Mouse (Mus musculus) left cerebral cortex, adult 8-10 months (tissue): ENCODE measurements around the gene Hsd17b12. TPM values are rescaled to one million over a fixed set of nuclear protein-coding genes. Genes with fewer than 3 reads are reported as not detected.
A peak's percentile ranks its signal among the peaks of the same experiment; 100 is the strongest.

Source experiments
- DNase-seq, 2 experiments: peaks; one replicate each; pipeline ENCODE4 v3.0.0; 2022; ENCODE audit warnings: low spot score in 2 of 2
- microRNA-seq, 2 experiments: library from miRNA; unstranded; fragments of <30 nt; microRNA quantifications; one replicate each; pipeline ENCODE4 v1.2.0; 2022
- total RNA-seq, 4 experiments: library from RNA; stranded (reverse); gene quantifications; 2 replicates each; pipeline ENCODE4 v1.2.4; 2022

The Hsd17b12 gene
- total RNA-seq, 4 experiments from 2014 or later, result 72.1 to 79.2 (median 75.7) TPM

- DNase-seq, result peak; percentile 88 to 95
These were observed 147.2 kb downstream of the Hsd17b12 start, which contains the start of gene Alkbh3 for GRCm38 (mm10) chr2:94010335-94011291. Gene Alkbh3, minus strand, starts transcription at chr2:94010807.

- DNase-seq, result peak; percentile 63 to 93
These were observed 155.4 kb downstream of the Hsd17b12 start for GRCm38 (mm10) chr2:94002331-94002730.

GRCm38 (mm10) chr2:94001918-94002317, 155.8 kb downstream of the Hsd17b12 start:
- no peak for DNase-seq

GRCm38 (mm10) chr2:94001411-94001810, 156.4 kb downstream of the Hsd17b12 start:
- DNase-seq, result no peak

- no peak for DNase-seq
These were observed 161.5 kb downstream of the Hsd17b12 start, which contains the start of gene Gm27027 for GRCm38 (mm10) chr2:93996254-93996653. Gene Gm27027, minus strand, starts transcription at chr2:93996354.

- DNase-seq, result no peak
These were observed 165.0 kb downstream of the Hsd17b12 start for GRCm38 (mm10) chr2:93992810-93993209.

GRCm38 (mm10) chr2:93992259-93992658, 165.5 kb downstream of the Hsd17b12 start:
- DNase-seq, result no peak

GRCm38 (mm10) chr2:93991336-93991735, 166.4 kb downstream of the Hsd17b12 start:
- DNase-seq, result no peak

- no peak for DNase-seq
These were observed 169.3 kb downstream of the Hsd17b12 start for GRCm38 (mm10) chr2:93988440-93988839.

Small RNA genes within 50 kb of the gene (microRNA-seq; reads per million reads assigned to microRNA genes)
- 0 reads per million in 2 experiments for gene Gm23630

Other genes with a start within 250 kb of the Hsd17b12 start
- gene Gm13889, start 200.8 kb downstream of the Hsd17b12 start, total RNA-seq, result 10 to 100 TPM; 36.9 to 47.4 (median 41.8) TPM
- gene Gm27027, start 161.6 kb downstream of the Hsd17b12 start, total RNA-seq, result not detected
- 10 to 100 TPM; 26.5 to 31.5 (median 30.3) TPM for gene Alkbh3, start 147.2 kb downstream of the Hsd17b12 start, total RNA-seq
- 10 to 100 TPM; 32.9 to 48.3 (median 40.9) TPM for gene Ttc17, start 248.7 kb upstream of the Hsd17b12 start, total RNA-seq